Mouse (Mus musculus) brown adipose tissue, adult 24 weeks (tissue): ENCODE data around the gene Sema3d. TPM values are rescaled to one million over a fixed set of nuclear protein-coding genes. Genes with fewer than 3 reads are reported as not detected.

Experiments
- H3K27ac ChIP-seq: fragments of 200-500 bp; replicated peaks from 2 replicates; pipeline ENCODE4 v1.5.1; 2012; ENCODE audit warnings: low read depth, mild to moderate bottlenecking, low read length
- H3K4me1 ChIP-seq: fragments of 200-500 bp; 2 replicates; pipeline ENCODE4 v1.6.1; 2012; ENCODE audit warnings: low read length, mixed read lengths; ENCODE audit not compliant: control insufficient read depth, insufficient read depth, insufficient read length
- H3K4me3 ChIP-seq: fragments of 200-500 bp; 2 replicates; pipeline ENCODE4 v1.5.1; 2012; ENCODE audit warnings: low read depth, mild to moderate bottlenecking, low read length, moderate library complexity; ENCODE audit not compliant: insufficient read depth
- polyA plus RNA-seq: library from polyadenylated mRNA; stranded (reverse); fragments of >200 nt; gene quantifications from 2 replicates; pipeline ENCODE4 v1.2.4, GENCODE M21; 2012; ENCODE audit not compliant: missing spikeins, insufficient read depth, insufficient read length

The Sema3d gene
- polyA plus RNA-seq, result 0.50 and 2.2 TPM in 2 replicates

DNA sequence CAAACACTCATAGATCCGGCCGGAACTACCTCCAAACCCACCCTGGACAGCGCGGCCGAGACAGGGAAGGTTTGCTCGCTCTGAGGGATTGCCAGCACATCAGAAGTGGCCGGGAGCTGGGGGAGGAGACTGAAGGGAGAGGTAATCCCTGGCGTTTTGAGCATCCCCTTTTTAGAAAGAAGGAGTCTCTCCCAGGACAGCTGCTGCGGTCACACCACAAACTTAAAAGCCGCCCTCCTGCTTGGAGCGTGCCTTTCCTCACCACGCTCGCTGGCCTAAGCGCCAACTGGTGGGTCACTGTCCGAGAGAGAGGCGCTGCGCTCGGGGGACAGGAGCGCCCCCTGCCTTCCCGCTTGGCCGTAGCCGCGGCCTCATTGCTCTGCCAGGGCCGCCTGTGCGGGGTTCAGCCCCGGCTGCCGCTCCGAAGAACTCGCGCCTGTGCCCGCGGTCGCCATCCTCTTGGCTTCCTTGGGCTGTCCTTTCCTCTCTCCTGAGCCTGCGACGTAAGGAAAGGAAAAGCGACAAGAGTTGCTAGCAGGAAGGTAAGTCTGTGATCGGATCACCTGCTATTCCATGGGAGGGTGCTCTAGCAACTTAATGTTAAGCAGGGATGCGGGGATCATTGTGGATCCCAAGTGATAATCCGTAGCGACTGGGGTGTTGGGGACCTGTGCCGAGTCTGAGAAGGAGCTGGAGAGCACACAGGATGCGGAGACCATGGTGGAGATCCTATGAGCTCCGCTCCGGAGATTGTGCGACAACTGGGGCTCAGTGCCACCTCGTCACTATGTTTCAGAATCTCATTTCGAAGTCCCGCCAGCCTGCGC lies at the start of gene Sema3d:
Sema3d (plus strand) TSS at position 253 of the 827 bp plus-strand sequence.
- peak within 1 kb of the TSS; percentile 52 for H3K4me3 ChIP-seq
- 0 out of 2 replicates have a peak, but pooled peaks cover 2% of the 10 kb centered on the region for H3K4me1 ChIP-seq
- H3K27ac ChIP-seq, result no peak within 1 kb of the TSS

DNA sequence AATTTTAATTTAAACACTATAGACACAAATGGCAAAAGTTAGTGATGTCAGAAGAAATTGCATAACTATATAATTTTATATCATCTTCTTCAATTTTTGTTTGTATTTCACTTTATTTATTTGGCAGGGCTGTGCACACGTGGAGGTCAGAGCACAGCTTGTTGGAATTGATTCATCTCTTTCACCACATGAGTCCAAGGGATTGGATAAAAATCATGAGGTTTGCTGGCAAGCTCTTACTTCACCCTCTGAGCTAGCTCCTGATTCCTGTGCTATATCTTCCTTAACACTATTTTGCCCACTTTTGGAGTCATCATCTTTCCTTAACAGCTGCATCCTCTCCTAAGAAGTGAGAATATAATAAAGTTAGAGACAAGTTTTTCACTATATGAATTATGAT lies 5.9 kb upstream of the Sema3d start:
- Histone ChIP-seq H3K27ac (no peak overlapping the region), H3K4me3 (no peak overlapping the region), H3K4me1 (no peaks in the 10 kb centered on the region)

DNA sequence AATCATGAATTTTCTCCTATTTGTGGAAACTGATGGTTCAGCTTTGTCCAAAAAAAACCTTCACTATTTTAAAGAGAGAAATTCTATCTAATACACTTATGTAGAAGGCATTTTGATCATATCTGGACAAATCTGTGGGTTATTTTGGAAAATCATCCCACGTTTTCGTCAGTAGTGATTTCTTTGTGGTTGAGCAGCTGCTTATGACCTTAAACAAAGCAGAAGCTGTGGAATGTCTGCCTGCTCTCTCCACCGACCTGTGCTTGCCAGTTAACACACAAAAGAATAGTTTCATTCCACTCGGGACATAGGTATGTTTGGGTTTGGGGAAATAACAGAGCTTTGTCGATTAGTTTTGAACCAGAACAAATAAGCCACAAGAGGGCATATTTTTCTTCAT lies 4.3 kb upstream of the Sema3d start:
- Histone ChIP-seq H3K4me1 (0 out of 2 replicates have a peak, but pooled peaks cover 2% of the 10 kb centered on the region), H3K4me3 (no peak overlapping the region), H3K27ac (no peak overlapping the region)

DNA sequence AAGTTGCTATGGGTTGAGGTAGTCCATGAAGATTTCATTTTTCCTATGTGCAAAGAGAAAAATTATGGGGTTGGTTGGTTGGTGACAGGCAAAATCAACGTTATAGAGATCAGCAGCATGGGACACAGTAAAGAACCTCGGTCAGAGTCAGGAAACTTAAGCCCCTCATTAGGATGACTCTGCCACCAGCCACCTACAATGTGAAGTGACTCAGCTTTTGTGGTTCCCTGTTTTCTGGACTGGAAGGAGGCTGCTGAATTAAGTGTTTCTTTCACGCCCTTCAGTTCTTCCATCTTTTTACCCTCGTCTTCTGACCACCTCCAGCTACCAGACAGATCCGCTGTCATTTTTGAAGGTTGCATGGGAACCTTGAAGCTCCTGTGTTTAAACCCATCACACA lies 1.2 kb upstream of the Sema3d start:
- H3K4me1 ChIP-seq, result 0 out of 2 replicates have a peak, but pooled peaks cover 2% of the 10 kb centered on the region
- no peak overlapping the region for H3K27ac ChIP-seq
- H3K4me3 ChIP-seq, result no peak overlapping the region

DNA sequence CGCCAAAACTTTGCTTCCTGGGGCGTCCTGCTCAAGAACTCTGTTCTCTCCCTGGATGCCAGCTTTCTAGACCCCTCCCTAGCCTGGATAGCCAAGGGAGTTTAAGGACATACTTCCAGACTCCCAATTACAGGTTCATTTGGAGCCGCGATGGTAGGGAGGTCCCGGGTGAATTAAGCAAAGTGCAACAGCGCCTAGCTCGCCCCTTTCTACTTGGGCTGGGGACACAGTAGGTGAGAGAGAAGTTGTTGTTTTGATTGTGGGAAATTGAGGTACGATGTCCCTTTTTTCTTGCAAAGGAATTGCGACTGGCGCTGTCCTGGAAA lies 738 bp downstream of the Sema3d start:
- Histone ChIP-seq H3K4me3 (peak overlapping the region; percentile 52), H3K27ac (no peak overlapping the region), H3K4me1 (0 out of 2 replicates have a peak, but pooled peaks cover 2% of the 10 kb centered on the region)

DNA sequence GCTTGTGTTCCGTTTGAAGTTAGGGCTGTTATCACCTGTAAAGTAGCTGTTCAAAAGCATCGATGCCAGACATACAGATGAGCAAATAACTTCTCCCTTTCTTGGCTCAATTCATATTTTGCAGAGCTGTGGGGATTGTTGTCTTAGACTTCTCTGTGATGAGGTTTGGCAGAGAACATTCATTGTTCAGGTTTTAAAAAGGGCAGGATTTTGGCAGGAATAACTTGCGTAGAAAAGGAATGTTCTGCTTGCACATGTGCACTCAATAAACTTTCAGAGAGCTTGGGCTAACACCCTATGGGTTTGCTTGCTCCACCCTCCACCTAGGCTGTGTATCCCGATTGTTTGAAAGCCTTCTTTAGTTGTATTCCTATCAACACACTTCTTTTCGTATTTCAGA lies 9.5 kb downstream of the Sema3d start:
- Histone ChIP-seq H3K4me1 (no peaks in the 10 kb centered on the region), H3K27ac (no peak overlapping the region), H3K4me3 (no peak overlapping the region)

DNA sequence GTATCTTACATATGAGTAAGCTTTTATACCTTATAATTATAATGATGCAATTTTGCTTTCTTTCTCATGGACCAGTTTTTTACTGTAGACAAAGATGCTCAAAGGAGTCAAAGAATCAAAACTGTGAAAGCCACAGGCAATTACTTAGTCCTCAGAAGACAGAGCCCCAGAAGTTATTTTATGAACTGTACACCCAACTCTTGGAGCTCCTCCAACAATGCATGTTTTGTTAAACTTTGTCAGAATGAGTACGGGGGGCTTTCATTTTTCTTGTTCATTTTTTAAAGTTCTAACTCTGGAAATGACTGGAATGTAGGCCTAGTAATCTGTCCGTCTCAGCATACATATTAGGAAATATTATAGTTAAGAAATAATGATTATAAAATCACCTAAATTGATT lies 16.1 kb downstream of the Sema3d start:
- Histone ChIP-seq H3K4me3 (no peak overlapping the region), H3K4me1 (no peaks in the 10 kb centered on the region), H3K27ac (no peak overlapping the region)

DNA sequence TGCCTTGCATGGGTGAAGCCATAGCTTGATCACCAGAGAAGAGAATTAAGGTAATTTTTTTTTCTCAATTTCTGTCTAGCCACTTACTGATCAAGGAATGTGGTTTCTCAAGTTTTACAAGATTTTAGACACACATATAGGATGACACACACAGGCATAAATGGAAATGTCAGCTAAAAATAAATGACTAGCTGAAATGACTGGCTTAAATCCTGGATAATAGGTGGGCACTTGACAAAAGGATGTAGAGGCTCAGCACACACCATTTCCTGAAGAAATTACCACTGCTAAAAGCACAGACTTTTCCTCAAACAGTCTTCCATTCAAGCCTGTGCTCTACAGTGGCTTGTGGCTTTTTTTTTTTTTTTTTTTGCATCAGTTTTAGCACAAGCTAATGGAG lies 21.0 kb downstream of the Sema3d start:
- no peak overlapping the region for H3K27ac ChIP-seq
- H3K4me1 ChIP-seq, result no peaks in the 10 kb centered on the region
- no peak overlapping the region for H3K4me3 ChIP-seq

DNA sequence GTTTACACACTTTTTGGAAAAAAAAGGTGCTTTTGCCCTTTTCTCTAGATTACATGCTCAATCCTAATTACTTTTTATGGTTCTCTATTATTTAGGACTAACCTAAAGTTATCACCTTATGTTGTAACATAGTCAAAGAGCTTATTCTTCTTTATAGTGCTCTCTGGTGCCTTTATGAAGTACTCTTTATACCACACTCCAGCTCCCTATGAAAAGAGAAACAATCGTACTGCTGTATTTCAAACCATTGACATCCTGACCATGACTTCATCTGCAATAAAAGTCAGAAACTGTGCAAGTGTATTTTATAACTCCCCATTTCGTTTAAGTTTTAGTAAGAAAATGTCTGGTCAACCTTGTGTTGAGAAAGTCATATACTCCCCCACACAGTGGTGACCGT lies 29.4 kb downstream of the Sema3d start:
- H3K4me1 ChIP-seq, result no peaks in the 10 kb centered on the region

DNA sequence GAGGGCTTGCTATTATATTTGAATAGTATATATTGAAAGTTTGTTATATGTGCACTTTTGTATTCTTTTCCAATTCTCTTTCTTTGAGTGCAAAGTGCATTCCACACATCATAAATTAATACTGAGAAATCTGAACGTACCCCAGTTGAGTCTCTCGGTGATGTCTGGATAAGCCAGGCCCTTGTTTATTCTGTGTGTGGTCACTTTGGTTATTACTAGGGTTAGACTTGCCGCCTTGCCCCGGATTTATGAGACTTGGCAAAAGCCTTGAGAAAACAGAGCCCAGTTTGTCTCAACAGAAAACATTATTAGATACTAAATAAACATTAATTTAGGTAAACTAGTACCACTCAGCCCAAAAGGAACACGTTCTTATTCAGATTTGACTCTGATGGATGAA lies 40.1 kb downstream of the Sema3d start:
- Histone ChIP-seq H3K27ac (no peak overlapping the region), H3K4me1 (no peaks in the 10 kb centered on the region), H3K4me3 (no peak overlapping the region)

More for the DNA sequence above, 29.4 kb downstream of the Sema3d start:
- Histone ChIP-seq H3K27ac (no peak overlapping the region), H3K4me3 (no peak overlapping the region)

DNA sequence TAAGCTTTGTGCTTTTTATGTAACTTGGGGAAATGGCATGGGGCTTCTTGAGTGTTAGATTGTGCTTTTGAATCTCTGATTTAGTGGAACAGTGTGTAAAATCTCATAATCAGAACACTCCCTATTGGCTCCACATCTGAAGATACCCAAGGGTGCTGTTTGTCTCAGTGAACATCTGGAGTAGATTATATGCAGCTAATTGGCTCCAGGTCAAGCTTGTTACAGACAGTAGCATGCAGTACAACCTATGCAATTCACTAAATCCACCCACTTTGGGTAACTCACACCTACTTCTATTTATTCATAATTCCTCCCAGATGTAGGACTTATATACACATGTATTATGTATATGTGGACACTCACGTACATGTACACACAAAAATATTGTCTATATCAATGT lies 58.6 kb downstream of the Sema3d start:
- Histone ChIP-seq H3K27ac (no peak overlapping the region), H3K4me3 (no peak overlapping the region), H3K4me1 (no peaks in the 10 kb centered on the region)

DNA sequence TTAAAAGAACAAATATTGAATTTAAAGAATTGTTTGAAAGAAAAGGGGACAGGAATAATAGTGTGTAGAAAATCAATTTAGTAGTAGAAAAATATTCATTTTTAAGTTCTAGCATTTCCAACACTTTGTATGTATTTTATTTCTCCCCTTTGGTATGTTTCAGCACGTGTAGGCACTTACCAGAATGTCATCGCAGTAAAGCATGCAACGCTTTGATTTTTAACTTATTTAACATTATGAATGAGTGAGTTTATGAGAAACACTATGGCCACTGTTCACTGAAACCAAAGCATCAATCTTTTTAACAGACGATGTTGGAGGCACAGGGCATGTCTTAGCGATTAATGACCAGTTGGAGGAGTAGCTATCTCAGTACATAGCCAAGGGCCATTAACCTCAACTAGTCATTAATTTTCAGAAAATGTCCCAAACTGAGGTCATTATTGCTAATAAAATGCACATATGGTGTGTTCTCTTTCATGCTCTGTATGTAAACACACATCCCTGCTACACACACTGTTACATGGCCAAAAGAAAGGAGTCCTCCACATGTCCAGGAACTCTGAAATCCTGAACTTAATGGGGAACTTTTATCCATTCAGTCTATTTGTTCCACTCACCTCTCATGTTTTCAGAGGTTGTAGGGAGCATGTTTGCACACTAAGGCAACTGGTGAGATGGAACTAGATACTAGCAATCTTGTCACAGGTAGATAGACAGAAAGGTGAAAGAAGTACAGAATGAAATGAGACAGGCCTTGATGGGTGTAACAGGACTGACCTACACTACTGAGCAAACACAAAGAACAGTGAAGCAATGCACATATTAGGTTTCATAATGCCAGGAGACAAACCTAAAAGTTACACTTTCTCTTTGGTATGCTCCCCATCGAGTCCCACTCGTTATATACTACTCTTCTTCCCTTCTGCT lies 59.3 kb downstream of the Sema3d start:
- no peaks in the 10 kb centered on the region for H3K4me1 ChIP-seq
- no peak overlapping the region for H3K27ac ChIP-seq
- no peak overlapping the region for H3K4me3 ChIP-seq

DNA sequence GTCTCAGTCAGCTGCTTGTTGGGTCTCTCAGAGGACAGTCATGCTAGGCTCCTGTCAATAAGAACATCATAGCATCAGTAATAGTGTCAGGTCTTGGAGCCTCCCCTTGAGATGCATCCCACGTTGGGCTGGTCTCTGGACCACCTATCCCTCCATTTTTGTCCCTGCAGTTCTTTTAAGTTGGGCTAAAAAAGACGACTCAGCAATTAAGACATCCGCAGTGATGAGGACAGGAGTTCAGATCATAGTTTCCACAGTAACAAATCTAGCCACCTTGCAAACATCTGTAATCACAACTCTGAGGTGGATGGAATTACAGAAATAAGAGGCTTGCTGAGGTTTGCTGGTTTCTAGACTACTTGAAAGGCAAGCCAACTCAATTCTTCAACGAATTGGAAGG lies 67.9 kb downstream of the Sema3d start:
- Histone ChIP-seq H3K4me3 (no peak overlapping the region), H3K4me1 (no peaks in the 10 kb centered on the region), H3K27ac (no peak overlapping the region)

DNA sequence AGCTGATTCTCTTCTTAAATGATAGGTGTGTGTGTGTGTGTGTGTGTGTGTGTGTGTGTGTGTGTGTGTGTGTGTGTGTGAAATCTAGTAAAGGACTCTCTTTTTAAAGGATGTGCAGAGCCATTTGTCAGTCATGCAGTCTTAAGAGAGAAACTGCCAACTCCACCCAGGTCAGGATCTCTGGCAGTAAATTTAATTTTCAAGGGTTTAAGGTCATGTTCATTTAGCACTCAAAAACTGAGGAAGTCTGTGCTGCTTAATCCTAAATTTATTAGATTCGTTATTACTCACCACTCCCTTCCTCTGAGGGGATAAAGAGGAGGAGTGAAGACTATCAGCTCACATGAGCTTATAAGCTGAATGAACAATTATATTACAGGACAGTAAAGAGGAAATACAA lies 71.8 kb downstream of the Sema3d start:
- no peaks in the 10 kb centered on the region for H3K4me1 ChIP-seq
- H3K4me3 ChIP-seq, result no peak overlapping the region
- no peak overlapping the region for H3K27ac ChIP-seq

DNA sequence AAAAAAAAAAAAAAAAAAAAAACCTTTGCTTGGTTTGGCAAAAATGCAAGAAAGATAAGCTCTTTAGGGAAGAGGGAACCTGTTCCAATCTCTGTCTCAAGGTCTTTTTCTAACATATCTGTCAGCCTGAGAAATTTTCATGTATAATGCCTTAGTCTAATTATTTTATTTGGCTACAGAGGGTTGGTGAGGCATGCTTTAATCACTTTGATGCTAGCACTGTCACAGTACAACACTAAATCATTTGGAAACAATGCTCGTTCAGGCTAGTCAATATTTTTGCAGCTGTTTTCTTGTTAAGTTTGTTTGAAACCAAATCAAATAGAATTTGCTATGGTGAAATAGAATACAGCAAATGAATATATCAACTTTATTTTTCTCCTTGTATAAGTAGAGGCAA lies 74.3 kb downstream of the Sema3d start:
- Histone ChIP-seq H3K4me3 (no peak overlapping the region), H3K27ac (no peak overlapping the region), H3K4me1 (no peaks in the 10 kb centered on the region)
